Mouse (Mus musculus): ENCODE data around the gene Mef2c. TPM values are rescaled to one million over a fixed set of nuclear protein-coding genes. Genes with fewer than 3 reads are reported as not detected.
A peak's percentile ranks its signal among the peaks of the same experiment; 100 is the strongest.

Mef2c gene
- polyA plus RNA-seq, 1 experiment from 2014 or later = 29.8 TPM

DNA sequence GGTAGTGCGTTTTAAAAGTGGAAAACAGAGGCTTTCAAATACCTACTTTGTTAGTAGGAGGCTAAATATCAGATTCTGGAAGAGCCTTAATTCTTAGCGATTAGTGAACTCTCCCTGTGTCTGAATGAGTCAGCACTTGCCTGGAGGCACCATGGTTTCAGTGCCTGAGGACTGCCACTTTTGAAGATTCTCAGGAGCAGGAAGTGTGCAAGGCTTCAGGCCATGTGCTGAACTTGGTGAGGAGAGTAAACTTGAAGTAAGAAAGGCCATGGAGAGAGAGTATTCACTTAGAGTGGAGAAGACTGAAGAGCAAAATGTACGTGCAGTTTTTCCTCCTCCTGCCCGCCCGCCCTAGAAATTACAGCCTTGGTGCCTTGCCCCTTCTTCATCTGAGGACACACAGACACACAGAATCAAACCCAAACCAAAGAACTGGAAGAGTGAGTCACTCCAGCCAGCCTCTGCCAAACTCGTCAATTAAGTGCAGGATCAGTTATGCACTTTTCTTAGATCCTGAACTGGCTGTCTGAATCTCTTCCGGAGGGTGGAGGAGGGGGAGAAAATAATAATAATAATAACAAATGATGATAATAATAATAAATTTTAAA is 148.2 kb downstream of the Mef2c start:
- H3K27me3 ChIP-seq (ENCODE audit: control insufficient read depth, insufficient read depth, low read length) = no peaks in the 10 kb centered on the region
- no peak overlapping the region for H3K4me2 ChIP-seq (ENCODE audit: low read depth, low read length)
- H3K9me3 ChIP-seq (replicated peaks; ENCODE audit: control insufficient read depth, low read length) = no peaks in the 10 kb centered on the region
- WGBS = 77% methylated on average over 7 of the region's 7 CpGs
- H3K4me3 ChIP-seq (ENCODE audit: low read depth, low read length) = no peak overlapping the region
- no peaks in the 10 kb centered on the region for H3K4me1 ChIP-seq (ENCODE audit: control insufficient read depth, insufficient read depth, low read length)
- no peak overlapping the region for H3K27ac ChIP-seq (replicated peaks; ENCODE audit: low read depth, low read length)
- H3K9ac ChIP-seq (replicated peaks; ENCODE audit: low read length) = no peak overlapping the region
- H3K36me3 ChIP-seq (replicated peaks; ENCODE audit: control insufficient read depth, insufficient read depth, low read depth, low read length) = no peaks in the 10 kb centered on the region
- DNase-seq (ENCODE audit: low spot score) (no peak), ATAC-seq (replicated peaks; ENCODE audit: insufficient number of reproducible peaks, low FRiP score, low TSS enrichment, low read depth) (no peak)

DNA sequence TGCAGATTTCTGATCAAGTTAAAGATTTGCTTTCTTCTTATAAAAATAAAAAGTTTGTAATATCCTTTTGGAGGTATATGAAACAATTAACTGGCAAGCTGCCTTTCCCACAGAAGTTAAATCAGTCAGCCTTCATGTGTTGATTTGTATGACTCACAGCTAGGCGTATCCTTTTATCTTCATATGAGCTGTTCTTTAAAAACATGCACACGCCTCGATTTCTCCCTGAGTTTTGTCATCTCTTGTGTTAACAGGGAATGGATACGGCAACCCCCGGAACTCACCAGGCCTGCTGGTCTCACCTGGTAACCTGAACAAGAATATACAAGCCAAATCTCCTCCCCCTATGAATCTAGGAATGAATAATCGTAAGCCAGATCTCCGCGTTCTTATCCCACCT is 148.7 kb downstream of the Mef2c start:
- H3K4me2 ChIP-seq (ENCODE audit: low read depth, low read length) = no peak overlapping the region
- H3K27me3 ChIP-seq (ENCODE audit: control insufficient read depth, insufficient read depth, low read length) = no peaks in the 10 kb centered on the region
- H3K9me3 ChIP-seq (replicated peaks; ENCODE audit: control insufficient read depth, low read length) = no peaks in the 10 kb centered on the region
- no peak overlapping the region for H3K4me3 ChIP-seq (ENCODE audit: low read depth, low read length)
- DNase-seq (ENCODE audit: low spot score) = no peak
- no peaks in the 10 kb centered on the region for H3K36me3 ChIP-seq (replicated peaks; ENCODE audit: control insufficient read depth, insufficient read depth, low read depth, low read length)
- no peak overlapping the region for H3K27ac ChIP-seq (replicated peaks; ENCODE audit: low read depth, low read length)
- H3K9ac ChIP-seq (replicated peaks; ENCODE audit: low read length) = no peak overlapping the region
- ATAC-seq (replicated peaks; ENCODE audit: insufficient number of reproducible peaks, low FRiP score, low TSS enrichment, low read depth) = no peak
- H3K4me1 ChIP-seq (ENCODE audit: control insufficient read depth, insufficient read depth, low read length) = no peaks in the 10 kb centered on the region
- WGBS = 90% methylated on average over 8 of the region's 8 CpGs

DNA sequence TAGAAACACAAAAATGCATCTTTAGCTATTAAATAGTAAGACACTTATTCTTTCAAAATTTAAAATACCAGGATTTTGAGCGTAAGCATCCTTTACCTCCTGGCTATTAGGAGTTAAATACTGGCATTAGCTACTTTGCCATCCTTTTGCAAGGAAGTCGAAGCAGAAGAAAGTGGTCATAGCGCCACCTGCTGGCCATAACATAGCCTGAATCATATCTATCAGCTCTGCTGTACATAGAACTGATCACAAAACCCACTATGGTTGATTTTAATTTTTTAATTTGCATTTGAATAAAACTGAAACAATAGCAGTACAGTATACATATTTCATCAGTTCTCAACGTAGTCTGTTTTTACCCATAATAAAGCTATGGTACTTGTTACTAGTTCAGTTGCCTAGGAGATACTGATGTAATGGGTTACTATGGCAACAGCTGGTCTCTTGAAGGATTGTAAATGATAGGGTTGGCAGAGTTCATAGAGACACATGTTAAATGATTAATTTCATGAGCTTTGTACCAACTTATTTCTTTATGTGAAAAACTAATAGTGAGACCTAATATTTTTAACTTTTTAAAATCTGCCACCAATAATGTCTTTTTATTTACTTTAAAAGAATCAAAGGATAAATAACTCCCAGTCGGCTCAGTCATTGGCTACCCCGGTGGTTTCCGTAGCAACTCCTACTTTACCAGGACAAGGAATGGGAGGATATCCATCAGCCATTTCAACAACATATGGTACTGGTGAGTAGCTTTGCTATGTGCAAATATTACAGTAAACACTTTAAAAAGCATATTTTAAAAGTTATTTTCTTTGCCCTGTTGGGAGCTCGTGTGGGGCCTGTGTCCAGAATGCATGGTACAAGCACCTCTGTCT is 151.3 kb downstream of the Mef2c start:
- peak; percentile 66 for ATAC-seq (replicated peaks; ENCODE audit: insufficient number of reproducible peaks, low FRiP score, low TSS enrichment, low read depth)
- DNase-seq (ENCODE audit: low spot score) = peak; percentile 92
- H3K9me3 ChIP-seq (replicated peaks; ENCODE audit: control insufficient read depth, low read length) = no peaks in the 10 kb centered on the region
- H3K27ac ChIP-seq (replicated peaks; ENCODE audit: low read depth, low read length) = no peak overlapping the region
- no peak overlapping the region for H3K4me2 ChIP-seq (ENCODE audit: low read depth, low read length)
- no peak overlapping the region for H3K4me3 ChIP-seq (ENCODE audit: low read depth, low read length)
- WGBS = 44% methylated on average over 8 of the region's 8 CpGs
- no peaks in the 10 kb centered on the region for H3K36me3 ChIP-seq (replicated peaks; ENCODE audit: control insufficient read depth, insufficient read depth, low read depth, low read length)
- H3K9ac ChIP-seq (replicated peaks; ENCODE audit: low read length) = no peak overlapping the region
- H3K27me3 ChIP-seq (ENCODE audit: control insufficient read depth, insufficient read depth, low read length) = no peaks in the 10 kb centered on the region
- H3K4me1 ChIP-seq (ENCODE audit: control insufficient read depth, insufficient read depth, low read length) = no peaks in the 10 kb centered on the region

DNA sequence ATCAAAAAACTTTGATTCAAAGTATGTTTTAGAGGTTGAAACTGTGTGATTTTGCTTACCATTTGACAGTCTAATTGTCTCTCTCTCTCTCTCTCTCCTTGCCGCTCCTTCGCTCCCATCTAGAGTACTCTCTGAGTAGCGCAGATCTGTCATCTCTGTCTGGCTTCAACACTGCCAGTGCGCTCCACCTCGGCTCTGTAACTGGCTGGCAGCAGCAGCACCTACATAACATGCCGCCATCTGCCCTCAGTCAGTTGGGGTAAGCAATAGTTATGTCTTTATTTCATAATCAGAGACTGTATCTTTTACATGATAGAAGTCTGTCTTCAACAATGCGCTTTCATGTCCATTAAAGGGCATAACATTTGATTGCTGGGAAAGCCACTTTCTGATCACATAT is 152.3 kb downstream of the Mef2c start:
- 75% methylated on average over 7 of the region's 7 CpGs for WGBS
- peak; percentile 7 for DNase-seq (ENCODE audit: low spot score)
- H3K4me3 ChIP-seq (ENCODE audit: low read depth, low read length) = no peak overlapping the region
- H3K9ac ChIP-seq (replicated peaks; ENCODE audit: low read length) = no peak overlapping the region
- H3K27ac ChIP-seq (replicated peaks; ENCODE audit: low read depth, low read length) = no peak overlapping the region
- no peak overlapping the region for H3K4me2 ChIP-seq (ENCODE audit: low read depth, low read length)
- no peaks in the 10 kb centered on the region for H3K36me3 ChIP-seq (replicated peaks; ENCODE audit: control insufficient read depth, insufficient read depth, low read depth, low read length)
- H3K4me1 ChIP-seq (ENCODE audit: control insufficient read depth, insufficient read depth, low read length) = no peaks in the 10 kb centered on the region
- ATAC-seq (replicated peaks; ENCODE audit: insufficient number of reproducible peaks, low FRiP score, low TSS enrichment, low read depth) = no peak
- no peaks in the 10 kb centered on the region for H3K27me3 ChIP-seq (ENCODE audit: control insufficient read depth, insufficient read depth, low read length)
- H3K9me3 ChIP-seq (replicated peaks; ENCODE audit: control insufficient read depth, low read length) = no peaks in the 10 kb centered on the region

DNA sequence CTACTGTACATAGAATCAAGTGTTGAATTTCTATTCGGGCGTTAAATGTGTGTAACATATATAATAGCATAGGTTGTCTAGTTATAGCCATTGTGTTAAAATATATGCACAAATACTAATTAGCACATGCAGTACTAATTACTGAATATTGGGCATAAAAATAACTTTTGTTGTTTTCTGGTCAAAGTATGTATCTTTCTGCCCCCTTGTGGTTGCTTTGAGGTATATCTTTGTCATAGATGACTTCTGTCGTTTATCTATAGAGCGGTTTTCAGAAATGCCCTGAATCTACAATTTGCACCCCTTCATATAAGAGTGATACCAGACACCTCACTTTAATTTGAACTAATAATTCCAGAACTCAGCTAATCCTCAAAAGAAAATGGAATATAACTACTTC is 152.9 kb downstream of the Mef2c start:
- Histone ChIP-seq H3K9ac (replicated peaks; ENCODE audit: low read length) (no peak overlapping the region), H3K27me3 (ENCODE audit: control insufficient read depth, insufficient read depth, low read length) (no peaks in the 10 kb centered on the region), H3K9me3 (replicated peaks; ENCODE audit: control insufficient read depth, low read length) (no peaks in the 10 kb centered on the region), H3K4me3 (ENCODE audit: low read depth, low read length) (no peak overlapping the region), H3K4me1 (ENCODE audit: control insufficient read depth, insufficient read depth, low read length) (no peaks in the 10 kb centered on the region), H3K36me3 (replicated peaks; ENCODE audit: control insufficient read depth, insufficient read depth, low read depth, low read length) (no peaks in the 10 kb centered on the region), H3K27ac (replicated peaks; ENCODE audit: low read depth, low read length) (no peak overlapping the region), H3K4me2 (ENCODE audit: low read depth, low read length) (no peak overlapping the region)
- ATAC-seq (replicated peaks; ENCODE audit: insufficient number of reproducible peaks, low FRiP score, low TSS enrichment, low read depth) (no peak), DNase-seq (ENCODE audit: low spot score) (peak; percentile 62)
- 79% methylated on average over 4 of the region's 4 CpGs for WGBS

DNA sequence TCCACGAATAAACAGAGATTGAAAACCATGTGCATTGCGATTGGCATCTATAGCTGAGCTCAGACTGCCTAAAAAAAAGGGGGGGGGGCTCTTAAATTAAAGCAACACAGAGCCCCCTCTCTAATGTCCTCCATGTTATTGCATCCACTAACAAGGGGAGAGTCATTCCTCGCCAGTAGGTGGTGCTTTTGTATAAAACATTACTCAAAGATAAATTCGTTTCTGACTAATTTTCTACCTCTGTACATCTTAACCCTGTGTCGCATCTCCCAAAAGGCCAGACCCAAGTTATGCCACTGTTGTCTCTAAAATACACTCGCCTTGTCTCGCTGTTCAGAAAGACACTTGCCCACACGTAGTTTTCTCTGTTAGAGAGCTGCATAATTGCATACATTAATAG is 156.9 kb downstream of the Mef2c start:
- H3K9me3 ChIP-seq (replicated peaks; ENCODE audit: control insufficient read depth, low read length) = no peaks in the 10 kb centered on the region
- H3K4me3 ChIP-seq (ENCODE audit: low read depth, low read length) = no peak overlapping the region
- no peaks in the 10 kb centered on the region for H3K4me1 ChIP-seq (ENCODE audit: control insufficient read depth, insufficient read depth, low read length)
- WGBS = 57% methylated on average over 8 of the region's 8 CpGs
- H3K27ac ChIP-seq (replicated peaks; ENCODE audit: low read depth, low read length) = no peak overlapping the region
- H3K9ac ChIP-seq (replicated peaks; ENCODE audit: low read length) = no peak overlapping the region
- no peaks in the 10 kb centered on the region for H3K27me3 ChIP-seq (ENCODE audit: control insufficient read depth, insufficient read depth, low read length)
- no peaks in the 10 kb centered on the region for H3K36me3 ChIP-seq (replicated peaks; ENCODE audit: control insufficient read depth, insufficient read depth, low read depth, low read length)
- no peak for ATAC-seq (replicated peaks; ENCODE audit: insufficient number of reproducible peaks, low FRiP score, low TSS enrichment, low read depth)
- no peak overlapping the region for H3K4me2 ChIP-seq (ENCODE audit: low read depth, low read length)
- peak; percentile 39 for DNase-seq (ENCODE audit: low spot score)

DNA sequence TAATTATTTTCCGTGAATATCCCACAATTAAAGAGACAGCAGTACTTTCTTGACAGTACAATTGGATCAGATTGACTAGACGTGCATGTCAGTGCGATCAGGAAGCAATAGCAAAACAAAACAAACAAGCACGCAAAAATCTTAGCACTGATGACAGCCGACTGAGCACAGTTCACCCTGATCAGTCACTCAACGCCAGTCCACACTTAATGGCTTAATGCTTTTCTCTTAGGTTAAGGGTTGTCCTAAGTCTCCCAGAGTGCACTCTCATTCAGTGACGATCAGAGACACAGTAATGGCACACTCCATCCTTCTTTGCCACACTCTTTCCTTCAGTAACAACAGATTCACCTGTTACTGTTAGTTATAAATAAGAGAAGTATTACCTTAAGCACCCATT is 157.3 kb downstream of the Mef2c start:
- Histone ChIP-seq H3K4me2 (ENCODE audit: low read depth, low read length) (no peak overlapping the region), H3K27me3 (ENCODE audit: control insufficient read depth, insufficient read depth, low read length) (no peaks in the 10 kb centered on the region), H3K4me3 (ENCODE audit: low read depth, low read length) (no peak overlapping the region), H3K27ac (replicated peaks; ENCODE audit: low read depth, low read length) (no peak overlapping the region), H3K9ac (replicated peaks; ENCODE audit: low read length) (no peak overlapping the region), H3K4me1 (ENCODE audit: control insufficient read depth, insufficient read depth, low read length) (no peaks in the 10 kb centered on the region), H3K36me3 (replicated peaks; ENCODE audit: control insufficient read depth, insufficient read depth, low read depth, low read length) (no peaks in the 10 kb centered on the region), H3K9me3 (replicated peaks; ENCODE audit: control insufficient read depth, low read length) (no peaks in the 10 kb centered on the region)
- DNase-seq (ENCODE audit: low spot score) (no peak), ATAC-seq (replicated peaks; ENCODE audit: insufficient number of reproducible peaks, low FRiP score, low TSS enrichment, low read depth) (no peak; the same call in 1 of the 2 replicates)
- 58% methylated on average over 7 of the region's 7 CpGs for WGBS

DNA sequence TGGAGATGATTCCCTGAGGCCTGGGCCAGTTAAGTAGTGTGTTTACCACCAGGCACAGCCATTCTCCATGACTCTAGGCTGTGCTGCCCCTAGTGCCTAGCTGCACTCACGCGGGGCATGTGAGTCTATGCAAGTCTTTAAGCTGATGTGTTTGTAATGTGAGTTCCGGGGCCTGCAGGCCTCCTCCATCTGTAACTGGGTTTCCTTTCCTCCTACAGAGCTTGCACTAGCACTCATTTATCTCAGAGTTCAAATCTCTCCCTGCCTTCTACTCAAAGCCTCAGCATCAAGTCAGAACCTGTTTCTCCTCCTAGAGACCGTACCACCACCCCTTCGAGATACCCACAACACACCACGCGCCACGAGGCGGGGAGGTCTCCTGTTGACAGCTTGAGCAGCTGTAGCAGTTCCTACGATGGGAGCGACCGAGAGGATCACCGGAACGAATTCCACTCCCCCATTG is 158.3 kb downstream of the Mef2c start:
- Histone ChIP-seq H3K27me3 (ENCODE audit: control insufficient read depth, insufficient read depth, low read length) (no peaks in the 10 kb centered on the region), H3K9ac (replicated peaks; ENCODE audit: low read length) (no peak overlapping the region), H3K27ac (replicated peaks; ENCODE audit: low read depth, low read length) (no peak overlapping the region), H3K36me3 (replicated peaks; ENCODE audit: control insufficient read depth, insufficient read depth, low read depth, low read length) (no peaks in the 10 kb centered on the region), H3K4me2 (ENCODE audit: low read depth, low read length) (no peak overlapping the region), H3K4me3 (ENCODE audit: low read depth, low read length) (no peak overlapping the region), H3K4me1 (ENCODE audit: control insufficient read depth, insufficient read depth, low read length) (no peaks in the 10 kb centered on the region), H3K9me3 (replicated peaks; ENCODE audit: control insufficient read depth, low read length) (no peaks in the 10 kb centered on the region)
- no peak for ATAC-seq (replicated peaks; ENCODE audit: insufficient number of reproducible peaks, low FRiP score, low TSS enrichment, low read depth)
- no peak for DNase-seq (ENCODE audit: low spot score)
- 57% methylated on average over 14 of the region's 14 CpGs for WGBS

All from embryonic facial prominence, embryonic 11.5 days (tissue).